Mouse (Mus musculus): ENCODE data around the gene Tmem214.

GRCm38 (mm10) chr5:30889088-30889754 is 21.4 kb downstream of the Tmem214 start:
- TF ChIP-seq GATA1 (IDR thresholded peaks at IDR 0.05; ENCODE audit: borderline replicate concordance, low read length) (no peak), FLI1 (IDR thresholded peaks at IDR 0.05; ENCODE audit: low read length) (no peak)

Data from megakaryocyte, embryonic 14.5 days (primary cell).